Mouse (Mus musculus) limb, embryonic 15.5 days (tissue): ENCODE results near the gene 1700021F05Rik. TPM values are rescaled to one million over a fixed set of nuclear protein-coding genes. Genes with fewer than 3 reads are reported as not detected.
"Not testable (repeated sequence)": the region's sequence is repeated elsewhere in the genome, so short reads cannot be mapped to it uniquely, and the experiment has no call there.

ENCODE experiments used
- ATAC-seq: fragments of 200-750 bp; cut with Nextera tagmentation; 2 replicates; pipeline ENCODE4 v1.8.0; 2017; ENCODE audit warnings: low read depth, moderate TSS enrichment; ENCODE audit not compliant: insufficient number of reproducible peaks, low FRiP score, low TSS enrichment
- H3K27ac ChIP-seq: fragments of 300-500 bp; sonication (generic); 2 replicates; pipeline ENCODE4 v1.5.1; 2015; ENCODE audit warnings: moderate library complexity, mild to moderate bottlenecking, inconsistent platforms
- H3K27me3 ChIP-seq: fragments of 300-500 bp; sonication (generic); 2 replicates; pipeline ENCODE4 v1.6.1; 2015; ENCODE audit warnings: inconsistent platforms
- H3K36me3 ChIP-seq: fragments of 300-500 bp; sonication (generic); 2 replicates; pipeline ENCODE4 v1.6.1; 2015; ENCODE audit warnings: inconsistent platforms
- H3K4me1 ChIP-seq: fragments of 300-500 bp; sonication (generic); 2 replicates; pipeline ENCODE4 v1.6.1; 2015; ENCODE audit warnings: inconsistent platforms
- H3K4me2 ChIP-seq: fragments of 300-500 bp; sonication (generic); 2 replicates; pipeline ENCODE4 v1.6.1; 2015; ENCODE audit warnings: mild to moderate bottlenecking, inconsistent platforms
- H3K4me3 ChIP-seq: fragments of 300-500 bp; sonication (generic); 2 replicates; pipeline ENCODE4 v1.5.1; 2015; ENCODE audit warnings: mild to moderate bottlenecking, inconsistent platforms
- H3K9ac ChIP-seq: fragments of 300-500 bp; sonication (generic); 2 replicates; pipeline ENCODE4 v1.6.1; 2015; ENCODE audit warnings: inconsistent platforms
- H3K9me3 ChIP-seq: fragments of 300-500 bp; sonication (generic); 2 replicates; pipeline ENCODE4 v1.6.1; 2016; ENCODE audit warnings: inconsistent platforms
- WGBS: fragments of 180-500 bp; shearing (Covaris S2); methylation state at CpG from one replicate; pipeline ENCODE4 v1.1.7; 2015; 5-methylcytosine and 5-hydroxymethylcytosine counted together
- polyA plus RNA-seq: library from polyadenylated mRNA; unstranded; fragments of >200 nt; fragmentation: Nextera tagmentation; extraction: Ambion mirVana; gene quantifications from 2 replicates; pipeline ENCODE4 v1.2.1, GENCODE M21; 2015

Gene 1700021F05Rik
- polyA plus RNA-seq, 1 experiment from 2014 or later, result 58.3 TPM

DNA sequence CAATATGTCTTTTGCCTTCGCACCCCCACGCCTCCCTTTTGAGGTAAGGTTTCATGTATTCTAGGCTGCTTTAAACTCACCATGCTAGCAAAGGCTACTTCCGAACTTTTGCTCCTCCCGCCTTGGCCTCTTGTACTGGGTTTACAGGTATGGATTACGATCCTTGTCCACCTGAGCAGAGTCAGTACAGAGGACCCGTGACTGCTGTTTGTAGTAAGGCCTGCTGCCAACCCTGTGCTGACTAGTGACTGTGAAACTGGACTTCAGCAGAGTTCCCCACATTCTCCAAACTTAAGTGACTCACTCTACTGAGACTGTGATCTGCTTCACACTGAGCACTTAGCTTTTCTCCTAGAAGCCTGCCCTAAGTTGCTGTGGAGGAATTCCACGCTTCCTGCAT, 3.1 kb downstream of the 1700021F05Rik start:
- no peak overlapping the region for H3K9ac ChIP-seq
- peaks cover 13% of the 10 kb centered on the region for H3K4me1 ChIP-seq
- peaks cover 7% of the 10 kb centered on the region for H3K36me3 ChIP-seq
- no peak overlapping the region for H3K4me2 ChIP-seq
- no peak overlapping the region for H3K4me3 ChIP-seq
- H3K27ac ChIP-seq, result no peak overlapping the region
- no peaks in the 10 kb centered on the region for H3K9me3 ChIP-seq
- ATAC-seq, result no peak
- 94% methylated on average over 7 of the region's 7 CpGs for WGBS
- H3K27me3 ChIP-seq, result no peaks in the 10 kb centered on the region

DNA sequence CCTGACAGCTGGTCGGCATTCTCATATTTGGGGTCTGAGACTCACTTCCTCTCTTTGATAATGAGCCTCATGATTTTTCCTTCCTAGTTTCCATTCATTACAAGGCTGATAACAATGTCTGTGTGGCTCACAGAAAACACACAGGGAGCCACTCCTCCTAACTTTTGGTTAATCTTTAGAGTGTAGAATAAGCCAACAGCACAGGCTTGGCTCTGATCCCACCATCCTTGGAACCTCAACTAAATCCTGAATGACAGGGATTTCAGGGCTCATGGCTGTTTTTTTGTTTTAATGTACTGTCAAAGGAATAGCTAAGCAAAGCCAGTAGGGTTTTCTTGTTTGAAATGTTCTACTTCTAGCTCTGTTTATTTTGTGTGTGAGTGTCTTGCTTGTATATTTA, 6.4 kb downstream of the 1700021F05Rik start:
- H3K36me3 ChIP-seq, result peaks cover 35% of the 10 kb centered on the region

DNA sequence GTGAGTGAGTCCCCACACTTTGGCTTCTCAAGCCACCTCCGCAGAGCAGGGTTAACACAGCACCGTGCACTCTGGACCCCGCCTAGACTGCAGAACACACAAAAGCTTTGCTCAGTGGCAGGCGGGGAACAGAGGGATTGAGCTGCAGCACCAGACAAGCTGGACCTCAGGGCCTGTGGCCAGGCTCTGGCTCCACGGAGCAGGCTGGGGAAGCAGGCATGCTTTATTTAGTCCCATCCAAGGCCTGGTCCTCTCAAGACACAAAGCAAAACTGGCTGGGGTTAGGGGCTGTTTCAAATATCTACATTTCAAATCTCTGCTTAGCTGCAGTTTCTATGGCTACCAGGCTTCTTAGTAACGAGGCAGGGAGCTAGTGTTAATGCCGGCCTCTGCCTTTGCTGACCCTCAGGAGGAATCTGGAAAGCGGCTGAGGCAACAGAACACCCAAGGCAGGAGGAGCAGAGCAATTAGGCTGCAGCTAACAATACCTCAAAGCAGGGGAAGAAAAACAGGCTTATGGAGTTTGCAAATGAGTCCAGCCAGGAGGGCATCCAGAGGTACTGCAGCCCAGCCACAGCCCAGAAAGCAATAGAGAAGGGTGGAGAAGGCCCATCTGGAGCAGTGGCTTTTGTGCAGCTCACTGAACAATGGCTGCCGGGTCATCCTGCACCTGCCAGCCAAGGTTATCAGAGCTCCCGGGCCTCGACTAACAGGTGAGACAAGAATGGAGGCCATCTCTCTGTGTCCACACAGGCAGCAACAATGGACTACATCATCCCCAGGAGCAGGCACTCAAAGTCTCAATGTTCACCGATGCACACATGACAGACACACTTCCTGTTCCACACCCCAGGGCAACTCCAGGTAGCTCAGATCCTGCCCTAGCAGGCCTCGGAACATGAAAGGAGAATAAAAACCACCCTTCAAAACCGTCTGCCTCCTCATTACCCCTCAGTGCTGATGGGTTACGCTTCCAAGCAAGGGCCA, 13.2 kb downstream of the 1700021F05Rik start:
- H3K9me3 ChIP-seq, result no peaks in the 10 kb centered on the region
- 52% methylated on average over 15 of the region's 15 CpGs for WGBS
- peaks cover 10% of the 10 kb centered on the region for H3K4me1 ChIP-seq
- no peak overlapping the region for H3K4me3 ChIP-seq
- no peak overlapping the region for H3K9ac ChIP-seq
- ATAC-seq, result no peak
- no peak overlapping the region for H3K4me2 ChIP-seq
- H3K27me3 ChIP-seq, result no peaks in the 10 kb centered on the region
- 0 out of 2 replicates have a peak overlapping the region, but pooled peaks have one; percentile 19 for H3K27ac ChIP-seq
- H3K36me3 ChIP-seq, result peaks cover 64% of the 10 kb centered on the region

More for the DNA sequence above, 6.4 kb downstream of the 1700021F05Rik start:
- no peak overlapping the region for H3K4me2 ChIP-seq
- no peak for ATAC-seq
- H3K4me3 ChIP-seq, result no peak overlapping the region
- no peaks in the 10 kb centered on the region for H3K9me3 ChIP-seq
- 73% methylated on average over 1 of the region's 1 CpGs for WGBS
- no peaks in the 10 kb centered on the region for H3K27me3 ChIP-seq
- no peak overlapping the region for H3K27ac ChIP-seq
- H3K4me1 ChIP-seq, result peaks cover 5% of the 10 kb centered on the region
- H3K9ac ChIP-seq, result no peak overlapping the region

DNA sequence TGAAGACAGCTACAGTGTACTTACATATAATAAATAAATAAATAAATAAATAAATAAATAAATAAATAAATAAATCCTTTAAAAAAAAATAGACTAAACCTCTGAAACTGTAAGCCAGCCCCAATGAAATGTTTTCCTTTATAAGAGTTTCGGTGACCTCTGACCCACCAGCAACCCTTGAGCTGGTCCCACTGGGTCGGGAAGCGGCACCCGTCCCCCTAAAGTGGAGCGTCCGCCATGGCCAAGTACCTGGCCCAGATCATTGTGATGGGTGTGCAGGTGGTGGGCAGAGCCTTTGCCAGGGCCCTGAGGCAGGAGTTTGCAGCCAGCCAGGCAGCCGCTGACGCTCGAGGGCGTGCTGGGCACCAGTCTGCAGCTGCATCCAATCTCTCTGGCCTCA, 16.9 kb downstream of the 1700021F05Rik start, which contains the start of gene Gm9803:
Gene Gm9803, plus strand, starts transcription at position 154 of the 400 bp plus-strand sequence.
- not testable (repeated sequence) for H3K9me3 ChIP-seq, ATAC-seq, H3K4me3 ChIP-seq, H3K4me2 ChIP-seq, H3K9ac ChIP-seq, H3K27me3 ChIP-seq, H3K27ac ChIP-seq
- WGBS, result 93% methylated on average over 10 of the region's 10 CpGs
- Histone ChIP-seq H3K36me3 (peaks cover 33% of the 10 kb centered on the region), H3K4me1 (peaks cover 10% of the 10 kb centered on the region)

DNA sequence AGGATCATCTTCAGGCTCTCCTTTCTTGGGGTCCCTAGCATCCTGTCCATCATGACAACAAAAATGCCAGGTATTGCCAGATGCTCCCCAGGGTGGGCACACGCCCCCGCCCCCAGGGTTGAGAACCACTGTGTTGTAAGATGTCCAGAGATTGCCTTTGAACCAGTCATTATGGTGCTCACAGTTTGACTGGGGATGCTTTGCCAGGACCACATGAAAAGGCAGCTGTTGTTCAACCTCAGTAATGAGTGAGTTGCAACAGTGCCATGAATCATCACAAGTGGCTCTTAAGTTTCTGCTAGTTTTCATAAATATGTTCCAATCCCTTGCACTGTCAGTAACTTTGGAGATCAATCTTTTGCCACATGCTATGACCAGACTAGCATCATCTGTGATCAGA, 20.8 kb downstream of the 1700021F05Rik start:
- H3K4me2 ChIP-seq, result no peak overlapping the region
- H3K4me1 ChIP-seq, result peaks cover 16% of the 10 kb centered on the region
- 100% methylated on average over 2 of the region's 2 CpGs for WGBS
- H3K4me3 ChIP-seq, result no peak overlapping the region
- no peak overlapping the region for H3K27ac ChIP-seq
- ATAC-seq, result no peak
- peaks cover 1% of the 10 kb centered on the region for H3K36me3 ChIP-seq
- no peaks in the 10 kb centered on the region for H3K27me3 ChIP-seq
- H3K9me3 ChIP-seq, result no peaks in the 10 kb centered on the region
- no peak overlapping the region for H3K9ac ChIP-seq

DNA sequence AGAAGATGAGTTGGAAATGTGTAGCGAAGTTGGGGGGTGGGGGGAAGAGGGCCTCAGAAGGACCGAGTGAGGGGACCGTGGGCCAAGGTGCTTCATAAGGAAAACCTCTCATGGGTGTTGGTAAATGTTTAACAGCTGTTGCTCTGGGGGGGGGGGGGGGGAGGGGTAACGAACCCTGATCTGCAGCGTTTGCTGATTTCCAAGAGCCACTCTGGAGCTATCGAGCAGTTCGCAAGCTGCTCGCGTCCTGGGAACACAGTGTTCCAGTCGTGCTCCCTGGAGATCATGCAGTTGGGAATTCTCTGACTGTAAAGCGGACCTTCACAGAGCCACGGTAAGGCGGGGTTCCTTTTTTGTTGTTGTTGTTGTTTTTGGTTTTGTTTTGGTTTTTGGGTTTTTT, 22.4 kb downstream of the 1700021F05Rik start:
- Histone ChIP-seq H3K27me3 (no peaks in the 10 kb centered on the region), H3K27ac (0 out of 2 replicates have a peak overlapping the region, but pooled peaks have one; percentile 1), H3K4me2 (no peak overlapping the region), H3K36me3 (peaks cover 7% of the 10 kb centered on the region; the same call in 1 of the 2 replicates), H3K9me3 (no peaks in the 10 kb centered on the region), H3K4me3 (no peak overlapping the region), H3K4me1 (peaks cover 16% of the 10 kb centered on the region), H3K9ac (no peak overlapping the region)
- ATAC-seq, result no peak
- 55% methylated on average over 12 of the region's 13 CpGs for WGBS

DNA sequence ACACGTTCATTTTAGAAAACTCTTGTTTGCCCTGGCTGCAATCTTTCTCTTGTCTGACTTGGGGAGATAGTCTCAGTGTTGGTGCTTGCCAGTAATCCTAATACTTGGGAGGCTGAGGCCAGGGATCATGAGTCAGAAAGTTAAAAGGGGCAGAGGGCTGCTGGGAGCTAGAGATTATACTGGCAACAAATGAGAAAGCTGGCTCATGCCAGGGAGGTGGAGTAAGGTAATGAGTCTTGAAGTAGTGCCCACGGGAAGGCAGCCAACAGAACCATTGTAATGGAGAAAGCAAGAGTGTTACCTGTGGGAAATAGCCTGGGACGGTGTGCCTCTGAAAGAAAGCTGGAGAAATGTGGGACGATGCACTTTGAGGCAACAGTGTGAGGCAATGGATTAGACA, 23.0 kb downstream of the 1700021F05Rik start:
- Histone ChIP-seq H3K27ac (0 out of 2 replicates have a peak overlapping the region, but pooled peaks have one; percentile 1), H3K36me3 (peaks cover 11% of the 10 kb centered on the region), H3K4me1 (peaks cover 16% of the 10 kb centered on the region), H3K9ac (no peak overlapping the region), H3K9me3 (no peaks in the 10 kb centered on the region), H3K27me3 (no peaks in the 10 kb centered on the region), H3K4me3 (no peak overlapping the region), H3K4me2 (no peak overlapping the region)
- ATAC-seq, result no peak
- 38% methylated on average over 4 of the region's 4 CpGs for WGBS

DNA sequence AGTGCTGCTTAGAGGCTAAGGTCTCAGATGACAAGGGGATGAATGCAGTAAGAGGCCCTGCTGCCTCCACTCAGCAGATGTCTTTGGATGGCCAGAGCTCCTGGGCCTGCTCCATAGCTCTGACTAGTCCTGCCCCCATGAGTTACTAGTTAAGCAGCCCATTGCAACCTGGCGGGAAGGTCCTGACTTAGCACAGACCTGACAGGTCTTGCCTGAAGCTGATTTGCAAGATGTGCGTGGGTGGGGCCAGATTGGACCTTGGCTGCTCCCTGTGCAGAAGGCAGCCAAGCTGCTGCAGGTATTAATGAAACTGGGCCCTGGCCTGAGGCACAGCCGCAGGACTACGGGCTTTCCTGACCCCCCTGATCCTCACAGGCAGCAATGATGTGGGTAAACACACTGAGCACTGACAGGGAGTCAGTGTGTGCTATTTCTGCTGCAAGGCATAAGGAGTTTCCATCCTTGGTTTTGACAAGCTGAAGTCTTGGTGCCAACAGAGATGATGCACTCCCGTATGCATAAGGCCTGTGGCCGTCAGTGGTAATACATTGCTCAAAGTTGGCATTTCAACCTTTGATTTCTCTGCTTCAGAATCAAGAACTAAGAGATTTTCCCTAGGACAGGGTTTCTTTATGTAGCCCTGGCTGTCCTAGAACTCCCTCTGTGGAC, 23.7 kb downstream of the 1700021F05Rik start:
- H3K4me1 ChIP-seq, result peaks cover 16% of the 10 kb centered on the region
- H3K4me2 ChIP-seq, result no peak overlapping the region
- WGBS, result 59% methylated on average over 6 of the region's 6 CpGs
- H3K4me3 ChIP-seq, result no peak overlapping the region
- ATAC-seq, result no peak
- H3K9me3 ChIP-seq, result no peaks in the 10 kb centered on the region
- H3K27ac ChIP-seq, result 0 out of 2 replicates have a peak overlapping the region, but pooled peaks have one; percentile 1
- H3K27me3 ChIP-seq, result no peaks in the 10 kb centered on the region
- peaks cover 15% of the 10 kb centered on the region for H3K36me3 ChIP-seq
- no peak overlapping the region for H3K9ac ChIP-seq

DNA sequence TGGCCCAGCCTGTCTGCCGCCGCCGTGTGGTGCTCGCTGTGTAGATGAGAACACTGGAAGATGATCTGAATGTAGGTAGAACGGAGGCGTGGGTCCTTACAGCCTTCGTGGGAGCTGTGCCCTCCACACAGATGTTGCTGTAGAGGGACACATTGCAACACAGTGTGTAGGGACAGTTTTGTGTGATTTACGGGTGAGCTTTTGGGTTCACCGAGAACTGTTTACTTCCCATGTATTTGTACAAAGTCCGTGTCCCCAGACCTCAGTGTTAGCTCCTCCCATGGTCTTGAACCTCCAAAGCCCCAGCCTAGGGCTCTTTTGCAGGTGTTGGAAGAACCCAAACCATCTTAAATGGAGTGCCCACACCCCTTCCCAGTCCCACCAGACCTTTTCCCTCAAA, 27.8 kb downstream of the 1700021F05Rik start:
- 90% methylated on average over 10 of the region's 10 CpGs for WGBS
- Histone ChIP-seq H3K27me3 (no peaks in the 10 kb centered on the region), H3K4me2 (no peak overlapping the region), H3K36me3 (peaks cover 48% of the 10 kb centered on the region), H3K27ac (no peak overlapping the region), H3K4me1 (peaks cover 13% of the 10 kb centered on the region), H3K9me3 (no peaks in the 10 kb centered on the region), H3K9ac (no peak overlapping the region), H3K4me3 (no peak overlapping the region)
- no peak for ATAC-seq

DNA sequence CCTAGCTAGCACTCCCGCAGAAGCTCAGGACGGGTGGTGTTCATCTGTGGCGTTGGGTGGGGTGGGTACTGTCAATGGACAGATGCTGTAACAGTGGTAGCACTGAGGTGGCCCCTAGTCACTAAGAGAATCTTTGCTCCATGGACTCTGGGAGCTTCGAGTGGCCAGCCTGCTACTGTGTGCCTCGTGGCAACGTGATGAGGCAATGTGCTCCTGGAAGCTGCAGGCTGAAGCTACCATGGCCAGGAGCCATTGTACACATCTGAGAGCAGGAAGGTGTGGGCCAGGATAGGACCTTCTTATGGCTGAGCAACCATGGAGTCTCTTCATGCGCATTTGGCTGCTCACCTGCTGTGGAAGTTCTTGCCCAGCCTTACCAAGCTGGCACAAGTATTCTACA, 31.6 kb downstream of the 1700021F05Rik start:
- Histone ChIP-seq H3K27me3 (no peaks in the 10 kb centered on the region), H3K4me2 (no peak overlapping the region), H3K36me3 (peaks cover 62% of the 10 kb centered on the region), H3K4me1 (no peaks in the 10 kb centered on the region), H3K9me3 (no peaks in the 10 kb centered on the region), H3K9ac (no peak overlapping the region), H3K27ac (no peak overlapping the region), H3K4me3 (no peak overlapping the region)
- WGBS, result 90% methylated on average over 7 of the region's 7 CpGs
- no peak for ATAC-seq

DNA sequence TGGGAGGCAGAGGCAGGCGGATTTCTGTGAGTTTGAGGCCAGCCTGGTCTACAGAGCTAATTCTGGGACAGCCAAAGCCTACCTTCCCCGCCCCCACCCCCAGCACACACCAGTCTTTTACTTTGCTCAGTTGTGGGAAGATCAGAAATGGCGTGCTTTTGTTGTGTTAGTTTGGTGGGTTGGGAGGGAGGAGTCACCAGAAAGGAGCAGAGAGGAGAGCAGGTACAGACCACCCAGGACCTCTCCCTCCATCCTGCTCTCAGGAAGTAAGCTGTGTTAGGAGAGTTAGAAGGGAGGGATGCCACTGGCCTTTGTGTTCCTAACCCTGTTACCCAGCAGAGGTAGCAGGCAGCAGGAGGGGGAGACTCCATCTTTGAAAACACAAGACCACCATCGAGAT, 33.7 kb downstream of the 1700021F05Rik start:
- Histone ChIP-seq H3K27ac (no peak overlapping the region), H3K4me1 (no peaks in the 10 kb centered on the region), H3K4me2 (no peak overlapping the region), H3K9ac (no peak overlapping the region), H3K27me3 (no peaks in the 10 kb centered on the region), H3K9me3 (no peaks in the 10 kb centered on the region), H3K4me3 (no peak overlapping the region), H3K36me3 (peaks cover 55% of the 10 kb centered on the region)
- no peak for ATAC-seq
- 73% methylated on average over 4 of the region's 4 CpGs for WGBS

DNA sequence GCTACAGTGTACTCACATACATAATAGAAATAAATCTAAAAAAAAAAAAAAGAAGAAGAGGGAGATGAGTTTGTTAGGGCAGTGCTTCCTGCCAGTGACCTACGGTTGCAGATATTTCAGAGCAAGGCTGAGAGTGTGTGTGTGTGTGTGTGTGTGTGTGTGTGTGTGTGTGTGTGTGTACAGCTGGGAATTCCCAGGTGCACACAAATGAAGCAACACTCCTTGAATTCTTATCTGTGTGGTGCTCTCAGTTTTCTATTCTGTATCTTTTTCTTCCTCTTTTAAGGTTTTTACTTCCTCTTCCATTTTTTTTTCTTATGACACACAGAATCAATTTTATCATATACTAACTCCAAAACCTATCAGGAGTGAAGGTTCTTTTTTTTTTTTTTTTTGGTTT, 36.5 kb downstream of the 1700021F05Rik start:
- H3K9me3 ChIP-seq, result no peaks in the 10 kb centered on the region
- no peak overlapping the region for H3K27ac ChIP-seq
- H3K4me1 ChIP-seq, result no peaks in the 10 kb centered on the region
- no peak overlapping the region for H3K4me2 ChIP-seq
- ATAC-seq, result no peak
- H3K36me3 ChIP-seq, result peaks cover 52% of the 10 kb centered on the region
- no peaks in the 10 kb centered on the region for H3K27me3 ChIP-seq
- 45% methylated on average over 1 of the region's 1 CpGs for WGBS
- no peak overlapping the region for H3K4me3 ChIP-seq
- no peak overlapping the region for H3K9ac ChIP-seq
